Mouse (Mus musculus) C2C12 (cell line): ENCODE results near the gene B3gnt2. TPM values are rescaled to one million over a fixed set of nuclear protein-coding genes. Genes with fewer than 3 reads are reported as not detected.

ENCODE experiments used
- H3K27me3 ChIP-seq: one replicate; pipeline ENCODE4 v1.6.1; 2011; ENCODE audit not compliant: control insufficient read depth, insufficient read depth, insufficient read length
- H3K36me3 ChIP-seq: one replicate; pipeline ENCODE4 v1.6.1; 2011; ENCODE audit not compliant: control insufficient read depth, insufficient read depth
- H3K4me3 ChIP-seq: one replicate; pipeline ENCODE4 v1.5.1; 2011; ENCODE audit warnings: mild to moderate bottlenecking, control low read depth; ENCODE audit not compliant: poor library complexity, insufficient read depth, severe bottlenecking
- H3K79me2 ChIP-seq: one replicate; pipeline ENCODE4 v1.6.1; 2011; ENCODE audit not compliant: control insufficient read depth, insufficient read depth
- H3K79me3 ChIP-seq: one replicate; pipeline ENCODE4 v1.6.1; 2011; ENCODE audit warnings: low read depth, control low read depth
- H3ac ChIP-seq: one replicate; pipeline ENCODE3; 2011; ENCODE audit warnings: low read depth; ENCODE audit not compliant: control insufficient read depth, insufficient read length
- CEBPB ChIP-seq: IDR thresholded peaks from one replicate; pipeline ENCODE4 v1.6.1; 2011; ENCODE audit warnings: low read depth, mild to moderate bottlenecking, control low read depth, moderate library complexity
- CTCF ChIP-seq: IDR thresholded peaks from one replicate; pipeline ENCODE4 v1.5.1; 2011; ENCODE audit not compliant: control insufficient read depth, insufficient read depth, insufficient read length
- FOSL1 ChIP-seq: IDR thresholded peaks from one replicate; pipeline ENCODE4 v1.8.0; 2011; ENCODE audit warnings: mild to moderate bottlenecking, low read length; ENCODE audit not compliant: poor library complexity, insufficient read depth, severe bottlenecking
- MAX ChIP-seq: IDR thresholded peaks from one replicate; pipeline ENCODE4 v1.6.1; 2011; ENCODE audit warnings: mild to moderate bottlenecking, control low read depth
- MYOD1 ChIP-seq: IDR thresholded peaks from one replicate; pipeline ENCODE4 v1.6.1; 2011; ENCODE audit warnings: low read depth; ENCODE audit not compliant: control insufficient read depth, insufficient read length
- MYOG ChIP-seq: IDR thresholded peaks from one replicate; pipeline ENCODE4 v1.6.1; 2011; ENCODE audit not compliant: control insufficient read depth, insufficient read length; ENCODE audit errors: extremely low read depth
- USF1 ChIP-seq: IDR thresholded peaks from one replicate; pipeline ENCODE4 v1.6.1; 2011; ENCODE audit warnings: low read depth, mild to moderate bottlenecking, control low read depth, moderate library complexity
- polyA plus RNA-seq: library from polyadenylated mRNA; unstranded; fragments of >200 nt; fragmentation: generic; extraction: Trizol; gene quantifications from one replicate; pipeline ENCODE4 v1.2.1, GENCODE M21; 2012; ENCODE audit warnings: missing spikeins

Gene B3gnt2
- polyA plus RNA-seq, 1 experiment: 10.8 TPM

DNA sequence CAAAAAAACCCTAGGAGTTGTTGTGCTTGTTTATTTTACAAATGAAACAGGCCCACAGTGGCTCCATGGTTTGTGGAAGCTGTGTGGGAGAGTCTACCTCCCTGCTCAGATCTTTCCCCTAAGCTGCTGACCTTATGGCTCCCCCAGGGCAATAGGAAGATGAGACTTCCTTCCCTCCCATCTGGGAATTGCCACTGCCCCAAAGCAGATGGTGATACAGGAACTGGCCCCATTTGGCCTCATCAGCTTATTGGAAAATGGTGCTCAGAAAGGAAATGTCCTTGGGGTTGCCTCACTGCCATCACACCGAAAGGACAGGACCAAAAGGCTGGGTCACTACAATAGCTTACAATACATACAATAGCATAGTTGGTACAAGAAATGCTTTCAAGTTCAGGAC, 97.7 kb downstream of the B3gnt2 start:
- no peak overlapping the region for H3K4me3 ChIP-seq

DNA sequence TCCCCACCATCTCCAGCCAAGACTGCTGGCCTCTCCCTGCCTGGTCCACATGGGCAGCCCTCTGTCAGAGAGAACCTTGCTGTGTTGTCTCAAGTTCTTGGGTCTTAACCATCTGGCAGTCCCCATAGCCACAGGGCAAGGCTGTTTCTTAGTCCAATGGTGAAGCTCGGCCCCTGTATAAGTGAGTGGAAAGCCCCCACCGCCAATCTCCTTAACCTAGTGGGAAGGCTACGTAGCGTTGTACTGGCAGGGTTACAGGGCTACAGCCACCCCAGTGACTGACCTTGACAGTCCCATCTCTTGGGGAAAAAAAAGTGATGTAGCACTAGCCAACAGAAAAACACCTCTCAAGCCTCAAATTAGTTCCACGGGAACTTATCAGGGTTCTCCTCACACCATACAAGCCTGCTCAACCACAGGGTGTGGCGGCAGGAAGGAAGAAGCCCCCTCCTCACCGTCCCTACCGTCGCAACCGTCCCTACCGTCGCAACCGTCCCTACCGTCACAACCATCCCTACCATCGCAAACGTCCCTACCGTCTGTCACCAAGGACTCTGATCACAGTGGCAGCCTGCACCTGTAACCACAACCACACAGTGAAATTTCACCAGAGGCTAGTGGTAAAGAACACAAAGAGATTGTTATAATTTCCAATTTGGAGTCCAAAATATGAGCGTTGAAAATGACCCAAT, 98.4 kb downstream of the B3gnt2 start:
- H3K36me3 ChIP-seq: no peaks in the 10 kb centered on the region
- no peak for TF ChIP-seq MYOG
- TF ChIP-seq CEBPB: no peak
- TF ChIP-seq FOSL1: no peak
- TF ChIP-seq MYOD1: no peak
- no peak for TF ChIP-seq MAX
- no peak for TF ChIP-seq CTCF
- H3K27me3 ChIP-seq: no peaks in the 10 kb centered on the region
- H3K79me2 ChIP-seq: no peaks in the 10 kb centered on the region
- no peak overlapping the region for H3ac ChIP-seq
- no peaks in the 10 kb centered on the region for H3K79me3 ChIP-seq
- no peak overlapping the region for H3K4me3 ChIP-seq

More for the DNA sequence above, 97.7 kb downstream of the B3gnt2 start:
- no peak for TF ChIP-seq CEBPB
- no peak for TF ChIP-seq USF1
- no peak for TF ChIP-seq MYOD1
- no peak for TF ChIP-seq MAX
- no peak for TF ChIP-seq FOSL1
- no peak for TF ChIP-seq CTCF
- no peak for TF ChIP-seq MYOG
- Histone ChIP-seq H3K79me2 (no peaks in the 10 kb centered on the region), H3K79me3 (no peaks in the 10 kb centered on the region), H3ac (no peak overlapping the region), H3K27me3 (no peaks in the 10 kb centered on the region), H3K36me3 (no peaks in the 10 kb centered on the region)

DNA sequence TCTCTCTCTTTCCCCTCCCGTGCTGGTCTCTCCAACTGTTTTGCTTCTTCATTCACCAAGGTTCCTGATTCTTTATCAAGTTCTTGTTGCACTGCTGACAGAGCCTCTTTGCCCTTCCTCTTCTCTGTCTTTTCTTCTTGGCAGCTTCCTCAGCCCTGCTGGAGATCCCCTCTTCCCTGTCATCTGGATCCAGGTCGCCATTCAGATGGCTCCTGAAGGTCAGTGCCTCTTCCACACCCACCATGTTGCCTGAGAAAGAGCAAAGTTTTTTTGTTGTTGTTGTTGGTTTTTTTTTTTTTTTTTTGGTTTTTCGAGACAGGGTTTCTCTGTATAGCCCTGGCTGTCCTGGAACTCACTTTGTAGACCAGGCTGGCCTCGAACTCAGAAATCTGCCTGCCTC, 101.0 kb downstream of the B3gnt2 start:
- no peaks in the 10 kb centered on the region for H3K79me3 ChIP-seq
- TF ChIP-seq CEBPB: no peak
- no peak for TF ChIP-seq CTCF
- TF ChIP-seq USF1: no peak
- no peak for TF ChIP-seq MAX
- TF ChIP-seq MYOG: no peak
- no peak for TF ChIP-seq FOSL1
- no peak for TF ChIP-seq MYOD1
- no peak overlapping the region for H3K4me3 ChIP-seq
- H3K79me2 ChIP-seq: no peaks in the 10 kb centered on the region
- H3K27me3 ChIP-seq: no peaks in the 10 kb centered on the region
- no peak overlapping the region for H3ac ChIP-seq
- H3K36me3 ChIP-seq: no peaks in the 10 kb centered on the region

DNA sequence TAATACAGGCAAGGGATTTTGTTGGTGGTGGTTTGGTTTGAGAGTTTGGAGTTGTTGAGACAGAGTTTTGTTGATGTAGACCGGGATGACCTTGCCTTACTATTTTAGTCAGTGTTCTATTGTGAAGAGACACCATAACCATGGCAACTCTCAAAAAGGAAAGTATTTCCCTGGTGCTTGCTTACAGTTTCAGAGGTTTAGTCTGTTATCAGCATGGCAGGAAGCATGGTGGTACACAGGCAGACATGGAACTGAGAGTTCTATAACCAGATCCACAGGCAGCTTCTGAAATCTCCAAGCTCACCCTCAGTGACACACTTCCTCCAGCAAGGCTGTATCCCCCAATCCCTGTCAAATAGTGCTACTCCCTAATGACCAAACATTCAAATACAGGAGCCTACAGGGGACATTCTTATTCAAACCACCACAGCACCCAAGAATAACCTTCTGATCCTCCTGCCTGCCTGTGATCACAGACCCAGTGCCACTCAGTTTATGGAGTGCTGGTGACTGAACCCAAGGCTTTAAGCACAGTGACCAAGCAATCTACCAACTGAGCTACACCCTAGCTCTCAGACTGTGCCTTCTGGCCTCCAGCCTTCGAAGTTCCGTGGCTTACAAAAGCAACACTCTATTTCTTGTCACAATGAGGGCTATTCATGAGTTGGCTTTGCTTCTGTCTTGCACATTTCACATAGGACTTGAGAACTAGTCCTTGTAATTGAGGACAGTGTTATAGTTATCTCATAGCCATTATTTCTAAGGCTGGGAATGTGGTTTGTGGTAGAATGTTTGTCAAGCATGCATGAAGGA, 104.4 kb downstream of the B3gnt2 start:
- TF ChIP-seq CEBPB (no peak), FOSL1 (no peak), USF1 (no peak), CTCF (no peak), MAX (no peak)
- no peak overlapping the region for H3K4me3 ChIP-seq
- H3K27me3 ChIP-seq: no peaks in the 10 kb centered on the region

DNA sequence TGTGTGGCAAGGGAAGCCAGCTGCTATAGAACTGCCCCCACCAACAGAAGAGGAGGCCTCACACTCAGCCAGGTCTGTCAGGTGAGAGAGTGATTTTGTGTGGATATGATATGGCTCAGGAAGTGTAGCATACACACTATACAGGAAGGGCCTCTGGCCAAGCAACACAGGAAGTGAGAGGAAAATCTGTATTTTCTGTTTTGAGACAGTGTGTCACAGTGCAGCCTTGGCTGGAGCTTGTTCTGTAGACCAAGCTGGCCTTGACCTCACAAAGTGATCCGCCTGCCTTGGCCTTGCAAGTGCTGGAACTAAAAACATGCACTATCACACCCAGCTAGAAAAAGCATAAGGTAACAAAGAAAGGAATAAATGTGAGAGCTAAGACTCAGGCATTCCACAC, 105.6 kb downstream of the B3gnt2 start:
- no peaks in the 10 kb centered on the region for H3K36me3 ChIP-seq

More for the DNA sequence above, 104.4 kb downstream of the B3gnt2 start:
- Histone ChIP-seq H3K79me3 (no peaks in the 10 kb centered on the region), H3K79me2 (no peaks in the 10 kb centered on the region), H3K36me3 (no peaks in the 10 kb centered on the region), H3ac (no peak overlapping the region)

More for the DNA sequence above, 105.6 kb downstream of the B3gnt2 start:
- Histone ChIP-seq H3K79me2 (no peaks in the 10 kb centered on the region), H3K27me3 (no peaks in the 10 kb centered on the region), H3K79me3 (no peaks in the 10 kb centered on the region), H3ac (no peak overlapping the region), H3K4me3 (no peak overlapping the region)
- TF ChIP-seq FOSL1 (no peak), MYOG (no peak), CTCF (no peak), USF1 (no peak), MAX (no peak), MYOD1 (no peak), CEBPB (no peak)
